Mouse (Mus musculus): ENCODE data around the gene Hfe. TPM values are rescaled to one million over a fixed set of nuclear protein-coding genes. Genes with fewer than 3 reads are reported as not detected.
"Not testable (repeated sequence)": the region's sequence is repeated elsewhere in the genome, so short reads cannot be mapped to it uniquely, and the experiment has no call there.

The Hfe gene
- polyA plus RNA-seq, 1 experiment from 2014 or later, result 7.9 TPM

- no peaks in the 10 kb centered on the region for H3K36me3 ChIP-seq
- H3K9ac ChIP-seq, result no peak overlapping the region
- no peaks in the 10 kb centered on the region for H3K27me3 ChIP-seq (replicated peaks)
- no peaks in the 10 kb centered on the region for H3K4me1 ChIP-seq (replicated peaks)
- H3K9me3 ChIP-seq, result no peaks in the 10 kb centered on the region
- no peak overlapping the region for H3K27ac ChIP-seq
- WGBS, result 70% methylated on average over 1 of the region's 1 CpGs
- H3K4me2 ChIP-seq (replicated peaks), result no peak overlapping the region
- no peak for ATAC-seq
- no peak overlapping the region for H3K4me3 ChIP-seq (replicated peaks)
Observed at GRCm38 (mm10) chr13:23725213-23725612, 14.6 kb upstream of the Hfe start.

- Histone ChIP-seq H3K4me1 (replicated peaks) (no peaks in the 10 kb centered on the region), H3K27me3 (replicated peaks) (no peaks in the 10 kb centered on the region), H3K36me3 (no peaks in the 10 kb centered on the region), H3K4me2 (replicated peaks) (no peak overlapping the region), H3K4me3 (replicated peaks) (no peak overlapping the region), H3K9me3 (no peaks in the 10 kb centered on the region), H3K9ac (no peak overlapping the region), H3K27ac (no peak overlapping the region)
- peak; percentile 45 for ATAC-seq
- WGBS, result 75% methylated on average over 4 of the region's 4 CpGs
Observed at GRCm38 (mm10) chr13:23724239-23724638, 13.6 kb upstream of the Hfe start.

- H3K27ac ChIP-seq; H3K4me2 ChIP-seq (replicated peaks); H3K9ac ChIP-seq; H3K4me3 ChIP-seq (replicated peaks); H3K9me3 ChIP-seq; H3K36me3 ChIP-seq; H3K4me1 ChIP-seq (replicated peaks); H3K27me3 ChIP-seq (replicated peaks); ATAC-seq: not testable (repeated sequence)
- WGBS, result 20% methylated on average over 2 of the region's 2 CpGs
Observed at GRCm38 (mm10) chr13:23717593-23718245, 7.1 kb upstream of the Hfe start.

DNA sequence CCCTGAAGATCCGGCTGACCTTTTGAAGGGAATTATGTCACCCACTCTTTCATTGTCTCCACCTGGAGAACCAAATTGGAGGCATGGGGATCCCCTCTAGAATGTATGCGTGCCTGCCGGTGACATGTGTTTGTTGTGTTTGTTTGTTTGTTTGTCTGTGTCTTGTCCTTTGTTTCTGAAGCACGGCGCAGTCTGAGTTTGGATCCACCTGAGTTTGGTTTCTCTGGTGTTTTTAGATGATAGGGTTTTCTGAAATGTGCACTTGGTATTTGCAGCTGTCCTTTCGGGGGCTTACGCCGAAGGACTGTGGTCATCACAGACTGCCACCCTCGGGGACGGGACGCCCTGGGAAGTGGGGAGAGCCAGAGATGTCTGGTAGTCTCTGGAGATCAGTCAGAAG is 6.5 kb upstream of the Hfe start:
- no peak for ATAC-seq
- no peaks in the 10 kb centered on the region for H3K9me3 ChIP-seq
- H3K9ac ChIP-seq, result no peak overlapping the region
- 51% methylated on average over 11 of the region's 11 CpGs for WGBS
- no peak overlapping the region for H3K27ac ChIP-seq
- H3K27me3 ChIP-seq (replicated peaks), result no peaks in the 10 kb centered on the region
- no peaks in the 10 kb centered on the region for H3K4me1 ChIP-seq (replicated peaks)
- no peaks in the 10 kb centered on the region for H3K36me3 ChIP-seq
- H3K4me2 ChIP-seq (replicated peaks), result no peak overlapping the region
- no peak overlapping the region for H3K4me3 ChIP-seq (replicated peaks)

DNA sequence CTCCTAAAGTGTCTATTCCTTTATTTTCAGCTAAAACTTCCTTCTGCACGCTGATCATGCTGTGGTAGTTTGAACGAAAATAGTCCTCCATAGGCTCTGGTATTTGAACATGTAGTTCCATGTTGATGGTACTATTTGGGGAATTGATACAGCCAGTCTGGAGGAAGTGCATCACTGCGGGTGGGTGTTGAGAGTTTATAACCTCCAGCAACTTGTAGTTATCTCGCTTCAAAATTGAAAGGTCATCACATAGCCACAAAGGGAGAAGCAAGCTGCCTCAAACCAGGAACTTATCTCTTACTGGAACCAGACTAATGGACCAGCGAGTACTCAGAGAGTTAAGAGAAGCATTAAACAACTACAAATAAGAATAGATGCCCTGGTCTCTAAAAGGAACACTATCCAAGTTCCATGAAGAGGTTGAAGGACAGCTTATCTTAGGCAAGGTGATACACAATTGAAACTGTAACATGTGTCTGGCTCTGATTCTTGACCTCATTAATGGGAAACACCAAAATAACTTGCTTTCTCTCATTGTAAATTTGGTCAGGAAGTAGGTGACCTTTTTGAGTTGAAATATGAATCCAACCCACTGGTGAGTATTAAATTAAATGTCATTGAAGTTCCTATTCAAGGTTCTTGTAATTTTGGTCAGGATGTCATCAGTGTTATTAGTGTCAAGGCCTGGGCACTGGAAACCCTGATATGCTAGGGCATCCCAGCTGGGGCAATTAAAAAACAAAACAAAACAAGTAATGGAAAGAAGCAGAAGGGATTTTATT is 5.8 kb upstream of the Hfe start:
- Histone ChIP-seq H3K27ac (no peak overlapping the region), H3K9me3 (no peaks in the 10 kb centered on the region), H3K27me3 (replicated peaks) (no peaks in the 10 kb centered on the region), H3K36me3 (no peaks in the 10 kb centered on the region), H3K4me1 (replicated peaks) (no peaks in the 10 kb centered on the region), H3K9ac (no peak overlapping the region), H3K4me3 (replicated peaks) (no peak overlapping the region), H3K4me2 (replicated peaks) (no peak overlapping the region)
- ATAC-seq, result no peak
- 81% methylated on average over 5 of the region's 5 CpGs for WGBS

GRCm38 (mm10) chr13:23709714-23710373 is 810 bp downstream of the Hfe start:
- Histone ChIP-seq H3K9me3 (no peaks in the 10 kb centered on the region), H3K4me3 (replicated peaks) (peak overlapping the region; percentile 44), H3K27ac (no peak overlapping the region), H3K4me2 (replicated peaks) (peak overlapping the region; percentile 86), H3K4me1 (replicated peaks) (0 out of 2 replicates have a peak, but pooled peaks cover 2% of the 10 kb centered on the region), H3K9ac (peak overlapping the region; percentile 56), H3K27me3 (replicated peaks) (no peaks in the 10 kb centered on the region), H3K36me3 (no peaks in the 10 kb centered on the region)
- ATAC-seq, result peak; percentile 38
- 30% methylated on average over 15 of the region's 15 CpGs for WGBS

DNA sequence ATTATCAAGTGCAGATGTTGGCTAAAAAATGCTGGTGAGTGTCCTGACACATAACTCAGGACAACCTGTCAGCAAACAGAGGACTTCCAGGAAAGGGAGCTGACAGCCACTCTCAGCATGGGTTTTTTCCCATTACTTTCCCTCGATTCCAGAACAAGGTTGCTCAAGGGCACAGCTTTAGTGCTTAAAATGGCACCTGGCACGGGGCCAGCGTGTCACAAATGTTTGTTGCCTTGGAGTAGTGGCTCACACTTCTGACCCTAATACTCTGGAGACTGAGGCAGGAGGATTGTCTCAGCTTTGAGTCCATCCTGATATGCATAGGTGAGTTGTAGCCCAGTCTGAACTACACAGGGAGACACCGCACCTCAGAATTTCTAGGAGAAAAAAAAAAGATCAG is 2.0 kb downstream of the Hfe start:
- H3K9me3 ChIP-seq, result no peaks in the 10 kb centered on the region
- no peak overlapping the region for H3K9ac ChIP-seq
- WGBS, result 67% methylated on average over 4 of the region's 4 CpGs

GRCm38 (mm10) chr13:23708041-23708440 is 2.6 kb downstream of the Hfe start:
- ATAC-seq, result no peak
- Histone ChIP-seq H3K4me3 (replicated peaks) (no peak overlapping the region), H3K27ac (no peak overlapping the region), H3K27me3 (replicated peaks) (no peaks in the 10 kb centered on the region), H3K9me3 (no peaks in the 10 kb centered on the region), H3K9ac (no peak overlapping the region), H3K36me3 (no peaks in the 10 kb centered on the region), H3K4me2 (replicated peaks) (no peak overlapping the region), H3K4me1 (replicated peaks) (0 out of 2 replicates have a peak, but pooled peaks cover 2% of the 10 kb centered on the region)
- WGBS, result 85% methylated on average over 4 of the region's 4 CpGs

More for the DNA sequence above, 2.0 kb downstream of the Hfe start:
- Histone ChIP-seq H3K36me3 (no peaks in the 10 kb centered on the region), H3K27me3 (replicated peaks) (no peaks in the 10 kb centered on the region), H3K4me3 (replicated peaks) (no peak overlapping the region), H3K27ac (no peak overlapping the region), H3K4me1 (replicated peaks) (0 out of 2 replicates have a peak, but pooled peaks cover 2% of the 10 kb centered on the region), H3K4me2 (replicated peaks) (no peak overlapping the region)
- ATAC-seq, result no peak

DNA sequence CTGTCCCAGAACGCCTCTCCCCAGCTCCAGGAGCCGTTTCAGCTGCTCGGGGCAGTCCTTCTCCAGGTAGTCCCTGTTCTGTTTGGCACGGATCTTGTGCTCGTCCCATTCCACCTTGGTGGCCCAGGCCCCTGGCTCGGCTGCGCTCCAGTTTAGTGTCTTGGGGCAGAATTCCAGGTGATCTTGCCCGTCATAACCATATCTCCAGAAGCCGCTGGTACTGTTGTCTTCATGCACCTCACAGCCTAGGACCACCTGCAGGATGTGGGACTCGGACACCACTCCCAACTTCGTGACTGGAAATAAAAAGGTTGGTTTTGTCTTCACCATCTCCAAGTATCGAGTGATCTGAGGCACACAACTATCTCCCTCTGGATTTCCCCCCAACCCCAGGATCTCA is 3.9 kb downstream of the Hfe start:
- Histone ChIP-seq H3K27ac (no peak overlapping the region), H3K9ac (no peak overlapping the region), H3K27me3 (replicated peaks) (no peaks in the 10 kb centered on the region), H3K4me1 (replicated peaks) (0 out of 2 replicates have a peak, but pooled peaks cover 2% of the 10 kb centered on the region), H3K36me3 (no peaks in the 10 kb centered on the region), H3K4me3 (replicated peaks) (no peak overlapping the region), H3K9me3 (no peaks in the 10 kb centered on the region), H3K4me2 (replicated peaks) (no peak overlapping the region)
- no peak for ATAC-seq
- 94% methylated on average over 12 of the region's 12 CpGs for WGBS

GRCm38 (mm10) chr13:23705751-23706356 is 4.8 kb downstream of the Hfe start:
- Histone ChIP-seq H3K4me1 (replicated peaks) (peaks cover 5% of the 10 kb centered on the region), H3K27ac (no peak overlapping the region), H3K27me3 (replicated peaks) (no peaks in the 10 kb centered on the region), H3K9ac (no peak overlapping the region), H3K36me3 (no peaks in the 10 kb centered on the region), H3K4me3 (replicated peaks) (no peak overlapping the region), H3K4me2 (replicated peaks) (no peak overlapping the region), H3K9me3 (no peaks in the 10 kb centered on the region)
- 89% methylated on average over 7 of the region's 7 CpGs for WGBS
- no peak for ATAC-seq

- not testable (repeated sequence) for H3K4me3 ChIP-seq (replicated peaks); H3K27ac ChIP-seq; H3K36me3 ChIP-seq; H3K27me3 ChIP-seq (replicated peaks); H3K9ac ChIP-seq; H3K9me3 ChIP-seq; H3K4me1 ChIP-seq (replicated peaks); H3K4me2 ChIP-seq (replicated peaks); ATAC-seq
- WGBS, result 77% methylated on average over 2 of the region's 2 CpGs
Observed at GRCm38 (mm10) chr13:23702801-23703200, 7.9 kb downstream of the Hfe start.

GRCm38 (mm10) chr13:23702220-23702619 is 8.4 kb downstream of the Hfe start:
- Histone ChIP-seq H3K36me3 (no peaks in the 10 kb centered on the region), H3K9ac (no peak overlapping the region), H3K27me3 (replicated peaks) (no peaks in the 10 kb centered on the region), H3K4me2 (replicated peaks) (no peak overlapping the region), H3K27ac (no peak overlapping the region), H3K4me3 (replicated peaks) (no peak overlapping the region), H3K9me3 (no peaks in the 10 kb centered on the region), H3K4me1 (replicated peaks) (peaks cover 5% of the 10 kb centered on the region)
- ATAC-seq, result no peak
- 74% methylated on average over 4 of the region's 4 CpGs for WGBS

All from intestine, embryonic 15.5 days (tissue).